Mouse (Mus musculus): ENCODE measurements around the gene Idh2.

Gene Idh2

DNA sequence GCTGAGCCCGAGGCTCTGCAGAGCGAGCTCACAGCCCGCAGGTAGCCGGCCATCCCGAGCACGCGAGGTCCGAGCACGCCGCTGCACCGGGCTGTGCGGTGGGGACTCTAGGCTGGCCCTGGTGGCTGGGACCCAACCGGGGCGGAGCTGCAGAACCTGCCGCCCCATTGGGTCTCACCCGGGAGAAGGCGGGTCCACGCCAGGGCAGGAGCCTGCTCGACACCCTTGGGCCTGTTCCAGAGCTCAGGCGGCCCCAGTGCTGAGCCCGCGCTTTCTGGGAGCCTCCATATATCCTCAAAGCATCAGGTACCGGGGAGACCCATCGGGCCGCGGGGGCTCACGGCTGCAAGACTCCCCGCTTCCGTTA lies at the start of gene Idh2:
Gene Idh2 (minus strand): TSS at position 169 of the 367 bp plus-strand sequence.
- no peak for TF ChIP-seq GATA4 (IDR thresholded peaks at IDR 0.05; ENCODE audit: insufficient replicate concordance, low read length)

DNA sequence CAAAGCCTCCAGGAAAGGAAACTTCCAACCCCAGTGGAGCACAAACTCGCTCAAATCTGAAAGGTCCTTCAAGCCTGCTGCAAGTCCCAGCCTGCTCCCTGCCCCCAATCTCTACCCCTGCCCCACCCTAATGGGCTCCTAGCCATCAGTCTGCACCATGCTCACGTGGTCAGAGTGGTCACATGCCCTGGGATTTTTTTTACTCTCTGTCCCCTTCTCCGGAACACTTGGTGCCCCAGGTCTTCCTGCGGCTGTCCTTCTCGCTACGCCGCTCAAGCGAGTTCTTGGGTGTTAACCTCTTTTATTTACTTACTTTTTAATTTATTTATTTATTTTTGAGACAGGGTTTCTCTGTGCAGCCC lies 45.7 kb upstream of the Idh2 start:
- no peak for TF ChIP-seq GATA4 (IDR thresholded peaks at IDR 0.05; ENCODE audit: insufficient replicate concordance, low read length)

DNA sequence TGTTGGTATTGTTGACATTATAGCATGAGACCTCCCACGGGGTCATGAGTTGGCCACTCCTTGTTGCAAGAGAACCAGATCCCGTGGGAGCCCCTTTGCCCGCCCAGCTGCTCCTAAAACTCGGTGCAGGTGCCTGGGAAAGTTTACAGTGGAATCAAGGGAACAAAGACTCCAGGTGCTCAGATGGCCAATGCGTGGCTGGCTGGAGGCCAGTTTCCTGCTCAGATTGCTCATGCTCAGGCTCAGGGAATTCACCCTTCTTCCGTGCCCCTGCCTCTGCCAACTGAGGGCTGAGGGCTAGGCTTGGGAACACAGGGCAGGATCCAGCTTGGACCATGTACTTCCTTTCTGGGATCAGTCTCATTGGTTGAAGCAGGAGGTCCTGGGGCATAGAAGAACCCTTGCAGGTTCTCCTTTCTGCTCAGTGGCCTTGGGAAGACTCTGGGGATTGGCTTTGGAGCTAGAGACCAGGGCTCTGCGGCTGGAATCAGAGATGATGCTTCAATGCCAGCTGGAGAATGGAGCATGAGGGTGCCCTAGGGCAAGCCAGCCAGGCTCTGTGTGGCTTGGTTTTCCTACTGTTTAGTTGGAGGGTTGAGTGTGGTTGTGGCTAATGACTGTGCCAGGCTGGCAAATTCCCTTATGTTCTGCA lies 45.2 kb upstream of the Idh2 start:
- no peak for TF ChIP-seq GATA4 (IDR thresholded peaks at IDR 0.05; ENCODE audit: insufficient replicate concordance, low read length)

DNA sequence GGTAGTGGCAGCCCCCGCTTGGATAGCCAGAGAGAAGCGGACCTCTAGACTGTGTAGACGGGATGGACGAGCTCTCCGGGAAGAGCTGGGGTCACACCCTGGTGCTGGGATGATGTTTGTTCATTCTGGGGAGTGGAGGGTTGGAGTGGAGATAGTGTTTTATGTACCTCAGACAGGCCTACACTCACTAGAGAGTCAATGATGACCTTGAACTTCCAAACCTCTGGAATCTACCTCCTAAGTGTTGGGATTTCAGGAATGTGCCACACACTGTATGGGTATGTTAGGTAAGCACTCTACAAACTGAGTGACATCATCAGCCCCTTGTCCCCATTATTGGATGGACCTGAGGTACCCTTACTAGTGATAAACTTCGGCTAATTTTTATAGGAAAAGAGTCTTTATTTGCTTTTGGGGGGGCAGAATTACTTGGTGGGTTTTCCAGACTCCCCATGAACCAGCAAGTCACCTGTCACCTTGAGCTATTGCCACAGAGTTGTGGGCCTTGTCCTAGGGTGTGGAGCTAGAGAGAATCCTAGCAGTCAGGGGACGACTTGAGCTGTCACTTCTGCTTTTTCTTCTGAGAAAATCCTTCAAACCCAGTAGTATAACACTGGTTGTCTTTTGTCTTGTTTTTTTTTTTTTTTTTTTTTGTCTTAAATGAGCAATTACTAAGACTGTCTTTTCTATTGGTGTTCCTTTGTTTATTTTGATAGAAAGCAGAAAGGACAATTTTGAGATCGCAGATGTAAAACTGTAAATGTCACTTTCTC lies 43.5 kb upstream of the Idh2 start:
- TF ChIP-seq GATA4 (IDR thresholded peaks at IDR 0.05; ENCODE audit: insufficient replicate concordance, low read length) = no peak

DNA sequence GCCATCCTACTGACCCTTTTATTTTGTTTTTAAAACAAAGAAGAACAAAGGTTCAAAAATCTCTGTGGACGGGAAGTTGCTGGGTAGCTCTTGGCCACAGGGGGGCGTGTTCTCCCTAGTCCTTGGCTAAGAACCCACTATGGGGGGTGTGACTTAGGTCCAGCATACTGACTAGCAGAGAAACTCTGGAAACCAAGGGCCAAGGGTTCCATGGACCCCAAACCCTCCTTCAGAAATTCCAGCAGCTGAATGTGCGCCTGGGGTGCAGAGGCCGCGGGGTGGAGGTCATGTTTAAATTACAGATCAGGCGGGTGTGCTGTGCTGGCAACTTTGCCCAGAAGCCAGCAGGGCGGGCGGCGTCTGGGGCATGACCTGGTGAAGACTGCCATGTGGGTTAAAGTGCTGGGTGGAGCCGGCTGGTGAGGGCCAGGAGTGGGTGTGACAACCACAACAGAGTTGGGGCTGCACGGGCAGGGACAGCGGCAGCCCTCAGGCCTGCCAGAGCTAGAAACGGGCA lies 41.6 kb upstream of the Idh2 start:
- TF ChIP-seq GATA4 (IDR thresholded peaks at IDR 0.05; ENCODE audit: insufficient replicate concordance, low read length) = no peak

DNA sequence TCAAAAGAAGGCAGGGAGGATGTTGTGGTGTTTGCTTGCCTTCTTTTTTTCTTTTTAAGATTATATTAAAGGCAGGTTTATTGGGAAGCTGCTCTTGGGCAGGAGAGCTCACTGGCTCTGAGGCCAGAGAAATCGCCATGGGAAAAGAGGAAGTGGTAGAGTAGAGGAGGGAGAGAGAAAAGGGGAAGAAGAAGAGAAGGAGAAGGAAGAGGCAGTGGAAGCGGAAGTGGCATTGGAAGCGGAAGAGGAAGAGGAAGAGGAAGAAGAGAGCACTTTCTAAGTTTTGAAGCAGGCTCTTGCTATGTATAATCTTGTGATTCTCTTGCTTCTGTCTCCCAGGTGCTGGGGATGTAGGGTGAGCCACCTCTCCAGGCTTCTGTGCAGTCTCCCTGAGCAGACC lies 39.5 kb upstream of the Idh2 start:
- TF ChIP-seq GATA4 (IDR thresholded peaks at IDR 0.05; ENCODE audit: insufficient replicate concordance, low read length) = no peak

DNA sequence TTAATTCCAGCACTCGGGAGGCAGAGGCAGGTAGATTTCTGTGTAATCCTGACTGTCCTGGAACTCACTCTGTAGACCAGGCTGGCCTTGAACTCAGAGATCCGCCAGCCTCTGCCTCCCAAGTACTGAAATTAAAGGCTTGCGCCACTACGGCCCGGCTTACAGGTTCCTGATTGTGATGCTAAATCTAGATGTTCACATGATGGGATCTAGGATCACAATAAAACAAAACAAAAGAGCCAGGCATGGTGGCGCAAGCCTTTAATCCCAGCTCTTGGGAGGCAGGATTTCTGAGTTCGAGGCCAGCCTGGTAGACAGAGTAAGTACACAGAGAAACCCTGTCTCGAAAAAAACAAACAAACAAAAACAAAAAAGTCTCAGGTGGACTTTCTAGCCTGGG lies 37.6 kb upstream of the Idh2 start:
- TF ChIP-seq GATA4 (IDR thresholded peaks at IDR 0.05; ENCODE audit: insufficient replicate concordance, low read length) = no peak

DNA sequence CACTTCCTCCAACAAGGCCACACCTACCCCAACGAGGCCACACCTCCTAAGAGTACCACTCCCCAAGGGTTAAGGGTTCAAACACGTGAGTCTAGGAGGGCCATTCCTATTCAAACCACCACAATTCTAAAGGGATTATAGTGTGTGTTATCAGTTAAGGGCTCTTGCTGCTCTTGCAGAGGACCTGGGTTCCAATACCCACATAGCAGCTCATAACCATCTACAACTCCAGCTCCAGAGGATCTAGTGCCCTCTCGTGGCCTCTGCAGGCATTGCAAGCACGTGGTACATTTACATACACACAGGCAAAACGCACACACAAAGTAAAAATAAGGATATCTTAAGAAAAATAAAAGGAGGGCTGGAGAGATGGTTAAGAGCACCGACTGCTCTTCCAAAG lies 37.0 kb upstream of the Idh2 start:
- no peak for TF ChIP-seq GATA4 (IDR thresholded peaks at IDR 0.05; ENCODE audit: insufficient replicate concordance, low read length)

DNA sequence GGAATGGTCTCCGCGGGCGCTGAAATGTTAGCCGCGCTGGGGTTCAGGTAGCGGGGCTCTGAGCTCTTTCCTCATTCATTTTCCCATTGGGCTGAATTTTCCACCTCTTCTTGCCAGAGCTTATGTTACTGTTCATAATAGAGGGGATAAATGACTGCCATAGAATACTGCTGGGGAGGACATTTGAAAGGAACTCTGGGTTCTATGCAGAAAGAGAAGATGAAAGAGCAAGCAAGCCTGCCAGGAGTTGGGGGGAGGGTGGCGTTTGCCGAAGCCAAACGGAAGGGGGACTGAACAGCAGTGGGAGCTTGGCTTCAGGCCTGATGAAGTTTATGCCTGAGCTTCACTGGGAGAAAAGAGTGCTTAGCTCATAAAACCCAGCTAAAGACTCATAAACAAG lies 34.2 kb upstream of the Idh2 start:
- no peak for TF ChIP-seq GATA4 (IDR thresholded peaks at IDR 0.05; ENCODE audit: insufficient replicate concordance, low read length)

DNA sequence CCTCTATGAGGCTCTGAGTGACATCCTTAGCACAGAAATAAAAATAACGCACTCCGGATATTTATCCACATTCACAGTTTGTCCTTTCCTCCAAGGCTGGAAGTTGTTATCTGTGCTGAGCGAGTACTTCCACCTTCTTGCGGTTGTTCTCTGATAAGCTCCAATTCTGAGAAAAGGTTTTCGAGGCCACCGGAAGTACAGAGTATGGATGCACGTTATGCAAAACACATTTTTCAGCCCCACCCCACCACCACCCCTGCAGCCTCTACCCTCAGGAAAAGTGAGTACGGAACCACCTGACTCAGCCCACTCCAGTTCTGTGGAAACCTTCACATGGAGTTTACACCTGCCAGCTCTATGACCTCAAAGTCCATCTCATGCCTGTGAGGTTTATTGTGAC lies 30.9 kb upstream of the Idh2 start:
- TF ChIP-seq GATA4 (IDR thresholded peaks at IDR 0.05; ENCODE audit: insufficient replicate concordance, low read length) = peak; percentile 87

DNA sequence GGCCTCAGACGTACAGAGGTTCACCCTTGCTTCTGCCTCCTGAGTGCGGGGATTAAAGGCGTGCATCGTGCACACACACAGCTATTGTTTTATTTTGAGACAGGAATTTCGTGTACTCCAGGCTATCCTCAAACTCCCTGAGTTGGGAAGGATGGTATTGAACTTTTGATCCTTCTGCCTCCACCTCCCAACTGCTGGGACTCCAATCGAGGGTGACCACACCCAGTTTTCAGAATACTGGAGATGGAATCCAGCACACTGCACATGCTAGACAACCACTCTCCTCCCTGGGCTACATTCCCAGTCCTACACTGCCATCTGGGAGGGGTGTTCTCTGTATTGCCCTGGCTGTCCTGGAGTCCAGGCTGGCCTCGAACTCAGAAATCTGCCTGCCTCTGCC lies 29.5 kb upstream of the Idh2 start:
- no peak for TF ChIP-seq GATA4 (IDR thresholded peaks at IDR 0.05; ENCODE audit: insufficient replicate concordance, low read length)

DNA sequence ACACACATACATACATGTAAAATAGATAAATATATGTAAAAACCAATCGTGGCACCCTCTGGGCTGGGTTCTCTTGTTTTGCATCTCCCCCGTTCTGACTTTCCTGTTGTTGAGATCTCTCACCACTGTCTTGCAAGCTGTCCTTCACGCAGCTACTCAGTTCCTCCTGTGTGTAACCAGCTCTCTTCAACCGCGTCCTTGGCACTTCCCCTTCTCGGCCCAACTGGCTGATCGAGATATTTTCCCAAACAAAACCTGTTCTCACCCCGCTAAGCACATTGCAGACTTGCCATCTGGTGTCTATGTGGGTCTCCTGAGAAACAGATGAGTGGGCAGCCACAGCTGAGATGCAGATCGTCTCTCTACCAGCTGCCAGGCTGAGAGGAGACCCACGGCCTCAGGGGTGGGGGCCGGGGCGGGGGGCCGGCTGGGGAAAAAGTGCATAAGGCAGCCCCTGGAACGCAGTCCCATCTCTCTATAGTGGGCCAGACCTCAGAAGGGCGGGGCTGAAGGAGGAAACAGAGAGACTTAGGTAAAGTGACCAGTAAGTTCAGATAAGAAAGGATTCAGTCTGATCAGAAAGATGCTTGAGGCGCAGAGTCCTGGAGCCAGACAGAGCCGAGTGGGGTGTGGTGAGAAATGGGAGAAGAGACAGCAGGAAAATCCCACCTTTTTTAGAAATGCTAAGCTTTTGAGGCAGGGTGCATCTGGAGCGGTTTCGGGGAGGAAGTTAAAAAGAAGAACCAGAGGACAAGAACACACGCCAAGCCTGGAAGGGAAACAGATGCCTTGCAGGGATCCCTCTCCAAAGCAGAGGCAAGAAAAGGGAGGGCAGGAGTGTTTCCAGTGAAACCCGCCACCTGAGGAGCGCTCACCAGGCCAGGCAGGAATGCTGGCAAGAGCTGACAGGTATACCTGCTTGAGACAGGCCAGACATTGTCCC lies 28.4 kb upstream of the Idh2 start:
- TF ChIP-seq GATA4 (IDR thresholded peaks at IDR 0.05; ENCODE audit: insufficient replicate concordance, low read length) = no peak

DNA sequence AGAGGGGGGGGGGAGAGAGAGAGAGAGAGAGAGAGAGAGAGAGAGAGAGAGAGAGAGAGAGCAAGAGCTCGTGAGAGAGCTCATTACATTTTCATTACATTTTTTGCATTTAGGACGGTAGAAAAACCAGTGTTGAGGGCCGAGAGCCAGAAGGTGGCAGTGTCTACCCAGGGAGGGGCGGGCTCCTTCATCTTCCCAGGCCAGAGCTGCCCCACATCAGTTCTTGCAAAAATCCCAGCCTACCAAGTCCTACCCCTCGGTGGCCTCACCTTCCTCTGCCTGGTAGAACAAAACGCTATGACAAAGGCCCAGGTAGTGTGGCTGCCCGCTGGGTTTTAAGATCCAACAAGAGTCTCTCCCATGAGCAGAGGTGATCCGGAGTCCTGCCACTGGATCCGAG lies 25.6 kb upstream of the Idh2 start:
- no peak for TF ChIP-seq GATA4 (IDR thresholded peaks at IDR 0.05; ENCODE audit: insufficient replicate concordance, low read length)

DNA sequence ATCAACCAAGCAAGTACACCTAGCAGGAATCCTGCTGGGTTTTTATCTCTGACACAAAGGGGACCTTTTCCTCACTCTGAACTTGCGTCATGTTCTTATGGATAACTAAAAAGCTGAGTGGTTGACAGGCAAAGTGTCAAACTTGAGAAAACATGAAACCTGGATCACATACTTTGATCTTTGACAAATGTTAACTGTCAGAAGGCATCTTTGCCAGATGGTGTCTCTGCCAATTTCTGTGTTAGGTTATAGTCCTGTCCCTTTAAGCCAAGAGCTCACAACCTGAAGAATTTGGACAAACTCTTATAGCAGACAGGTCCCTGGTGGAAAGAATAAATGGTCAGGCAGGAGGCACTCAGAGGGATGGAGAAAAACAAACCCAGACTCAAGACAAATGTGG lies 23.2 kb upstream of the Idh2 start:
- TF ChIP-seq GATA4 (IDR thresholded peaks at IDR 0.05; ENCODE audit: insufficient replicate concordance, low read length) = no peak

DNA sequence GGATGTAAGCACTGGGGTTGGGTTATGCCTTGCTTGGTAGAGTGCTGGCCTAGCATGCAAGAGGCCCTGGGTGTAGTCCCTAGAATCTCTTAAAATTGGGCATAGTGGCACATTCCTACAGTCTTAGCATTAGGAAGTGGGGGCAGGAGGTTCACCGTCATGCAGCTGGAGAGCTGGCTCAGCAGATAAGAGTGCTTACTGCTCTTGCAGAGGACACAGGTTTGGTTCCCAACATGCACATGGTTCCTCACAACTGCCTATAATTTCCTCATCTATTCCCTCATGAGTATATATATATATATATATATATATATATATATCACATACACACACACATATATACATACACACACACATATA lies 20.0 kb upstream of the Idh2 start:
- TF ChIP-seq GATA4 (IDR thresholded peaks at IDR 0.05; ENCODE audit: insufficient replicate concordance, low read length) = no peak

All from liver, adult (tissue).